Mouse (Mus musculus): ENCODE results near the gene Slc25a43.

DNA sequence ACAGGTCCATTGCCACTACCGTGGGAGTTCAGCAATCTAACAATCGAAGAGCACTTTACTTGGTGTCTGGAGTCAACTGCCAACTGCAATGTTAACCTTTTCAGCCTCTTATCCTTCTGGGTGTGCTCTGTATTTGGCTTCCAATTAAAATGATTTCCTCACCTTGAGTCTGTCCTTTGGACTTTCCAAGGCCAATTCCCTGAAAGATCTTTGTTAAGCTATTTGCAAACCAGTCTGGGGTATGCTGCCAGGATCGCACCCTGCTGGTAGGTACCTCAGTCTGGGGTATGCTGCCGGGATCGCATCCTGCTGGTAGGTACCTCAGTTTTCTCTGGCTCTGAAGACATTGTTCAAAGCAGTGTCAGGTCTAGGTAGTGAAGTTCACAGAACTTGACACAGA, 51.1 kb downstream of the Slc25a43 start:
- TF ChIP-seq CTCF (conservative IDR thresholded peaks at IDR 0.05; ENCODE audit: low read length) (no peak), NANOG (IDR thresholded peaks at IDR 0.05; ENCODE audit: borderline replicate concordance, low read length) (no peak)
